Mouse (Mus musculus) bone marrow, adult 2 months (tissue): ENCODE results near the gene Lgalsl. TPM values are rescaled to one million over a fixed set of nuclear protein-coding genes. Genes with fewer than 3 reads are reported as not detected.

Experiments
- H3K27ac ChIP-seq: fragments of 200-500 bp; 2 replicates; pipeline ENCODE4 v1.5.1; 2012; ENCODE audit warnings: low read depth, mild to moderate bottlenecking, control low read depth, inconsistent platforms, low read length; ENCODE audit not compliant: control insufficient read depth, poor library complexity, insufficient read depth
- H3K4me1 ChIP-seq: fragments of 200-500 bp; 2 replicates; pipeline ENCODE4 v1.6.1; 2011; ENCODE audit warnings: low read length; ENCODE audit not compliant: control insufficient read depth, insufficient read depth
- H3K4me3 ChIP-seq: fragments of 200-500 bp; replicated peaks from 2 replicates; pipeline ENCODE3; 2011; ENCODE audit warnings: mild to moderate bottlenecking, low read depth, low read length, control low read depth; ENCODE audit not compliant: control insufficient read depth
- CTCF ChIP-seq: fragments of 200-500 bp; IDR thresholded peaks from 2 replicates; pipeline ENCODE4 v1.5.1; 2011; ENCODE audit warnings: low read length, control low read depth; ENCODE audit not compliant: control insufficient read depth, insufficient read depth
- POLR2A ChIP-seq: fragments of 200-500 bp; IDR thresholded peaks from 2 replicates; pipeline ENCODE4 v1.6.1; 2011; ENCODE audit warnings: low read depth, mild to moderate bottlenecking, control low read depth, low read length, borderline replicate concordance; ENCODE audit not compliant: control insufficient read depth
- WGBS: fragments of 180-500 bp; shearing (Covaris S2); methylation state at CpG from one replicate; pipeline ENCODE4 v1.1.7; 2018; 5-methylcytosine and 5-hydroxymethylcytosine counted together
- polyA plus RNA-seq: library from polyadenylated mRNA; stranded (reverse); fragments of >200 nt; gene quantifications from 2 replicates; pipeline ENCODE4 v1.2.4, GENCODE M21; 2011; ENCODE audit warnings: low replicate concordance; ENCODE audit not compliant: missing spikeins, insufficient read depth, insufficient read length

The Lgalsl gene
- polyA plus RNA-seq, 1 experiment: 12.2 TPM

GRCm38 (mm10) chr11:20785186-20785585 is 45.7 kb downstream of the Lgalsl start:
- no peak overlapping the region for H3K4me3 ChIP-seq
- no peaks in the 10 kb centered on the region; the same call in 1 of the 2 replicates for H3K4me1 ChIP-seq
- 80% methylated on average over 1 of the region's 1 CpGs for WGBS
- no peak overlapping the region for H3K27ac ChIP-seq
- TF ChIP-seq CTCF (no peak), POLR2A (no peak)

- Histone ChIP-seq H3K4me3 (no peak overlapping the region), H3K4me1 (no peaks in the 10 kb centered on the region; the same call in 1 of the 2 replicates), H3K27ac (no peak overlapping the region)
- WGBS: 80% methylated on average over 6 of the region's 6 CpGs
- TF ChIP-seq CTCF (no peak), POLR2A (no peak)
Observed at GRCm38 (mm10) chr11:20784776-20785175, 46.1 kb downstream of the Lgalsl start.

GRCm38 (mm10) chr11:20783467-20783866 is 47.4 kb downstream of the Lgalsl start:
- WGBS: 81% methylated on average over 1 of the region's 1 CpGs
- no peak overlapping the region for H3K27ac ChIP-seq

GRCm38 (mm10) chr11:20782620-20783019 is 48.2 kb downstream of the Lgalsl start:
- no peak for TF ChIP-seq POLR2A
- TF ChIP-seq CTCF: no peak
- no peak overlapping the region for H3K27ac ChIP-seq
- H3K4me1 ChIP-seq: peaks cover 2% of the 10 kb centered on the region; the same call in 1 of the 2 replicates
- no peak overlapping the region for H3K4me3 ChIP-seq
- WGBS: 54% methylated on average over 2 of the region's 2 CpGs

More at GRCm38 (mm10) chr11:20783467-20783866, 47.4 kb downstream of the Lgalsl start:
- Histone ChIP-seq H3K4me3 (no peak overlapping the region), H3K4me1 (peaks cover under 1% of the 10 kb centered on the region; the same call in 1 of the 2 replicates)
- TF ChIP-seq POLR2A (no peak), CTCF (no peak)

GRCm38 (mm10) chr11:20780312-20780711 is 50.5 kb downstream of the Lgalsl start:
- H3K27ac ChIP-seq: no peak overlapping the region
- TF ChIP-seq CTCF (no peak), POLR2A (no peak)
- WGBS: 60% methylated on average over 4 of the region's 4 CpGs
- no peak overlapping the region for H3K4me3 ChIP-seq
- H3K4me1 ChIP-seq: peaks cover 2% of the 10 kb centered on the region; the same call in 1 of the 2 replicates

GRCm38 (mm10) chr11:20778861-20779563 is 51.8 kb downstream of the Lgalsl start:
- 53% methylated on average over 3 of the region's 3 CpGs for WGBS
- Histone ChIP-seq H3K4me1 (peaks cover 2% of the 10 kb centered on the region; the same call in 1 of the 2 replicates), H3K4me3 (no peak overlapping the region), H3K27ac (no peak overlapping the region)
- TF ChIP-seq POLR2A: no peak
- no peak for TF ChIP-seq CTCF

GRCm38 (mm10) chr11:20778298-20778697 is 52.6 kb downstream of the Lgalsl start:
- 0% methylated on average over 1 of the region's 1 CpGs for WGBS

GRCm38 (mm10) chr11:20776668-20777067 is 54.2 kb downstream of the Lgalsl start:
- Histone ChIP-seq H3K4me3 (no peak overlapping the region), H3K27ac (no peak overlapping the region), H3K4me1 (peaks cover 2% of the 10 kb centered on the region; the same call in 1 of the 2 replicates)
- no peak for TF ChIP-seq POLR2A
- no peak for TF ChIP-seq CTCF

More at GRCm38 (mm10) chr11:20778298-20778697, 52.6 kb downstream of the Lgalsl start:
- Histone ChIP-seq H3K27ac (no peak overlapping the region), H3K4me3 (no peak overlapping the region), H3K4me1 (peaks cover 2% of the 10 kb centered on the region; the same call in 1 of the 2 replicates)
- TF ChIP-seq CTCF (no peak), POLR2A (no peak)

Other genes with a start within 250 kb of the Lgalsl start
- gene Aftph, start 89.5 kb downstream of the Lgalsl start, polyA plus RNA-seq: 37.5 and 40.8 TPM in 2 replicates